Mouse (Mus musculus): ENCODE results near the gene Krtap1-5. TPM values are rescaled to one million over a fixed set of nuclear protein-coding genes. Genes with fewer than 3 reads are reported as not detected.

Gene Krtap1-5
- polyA plus RNA-seq, 1 experiment from 2014 or later, result not detected

- Histone ChIP-seq H3K27ac (ENCODE audit: low read depth, low read length) (no peak overlapping the region), H3K27me3 (replicated peaks; ENCODE audit: control insufficient read depth, insufficient read depth, low read length) (no peaks in the 10 kb centered on the region), H3K4me1 (replicated peaks; ENCODE audit: control insufficient read depth, insufficient read depth, low read length) (no peaks in the 10 kb centered on the region), H3K4me2 (replicated peaks; ENCODE audit: low read depth) (no peak overlapping the region), H3K4me3 (ENCODE audit: low read depth, low read length) (no peak overlapping the region), H3K9ac (ENCODE audit: low read depth, low read length) (no peak overlapping the region), H3K36me3 (ENCODE audit: control insufficient read depth, insufficient read depth) (no peaks in the 10 kb centered on the region), H3K9me3 (ENCODE audit: control insufficient read depth) (no peaks in the 10 kb centered on the region)
- ATAC-seq, result no peak
- no peak for TF ChIP-seq CTCF (IDR thresholded peaks at IDR 0.05; ENCODE audit: low read depth)
- WGBS, result 68% methylated on average over 4 of the region's 4 CpGs
Measured at GRCm38 (mm10) chr11:99573164-99573563, 7.7 kb downstream of the Krtap1-5 start.

DNA sequence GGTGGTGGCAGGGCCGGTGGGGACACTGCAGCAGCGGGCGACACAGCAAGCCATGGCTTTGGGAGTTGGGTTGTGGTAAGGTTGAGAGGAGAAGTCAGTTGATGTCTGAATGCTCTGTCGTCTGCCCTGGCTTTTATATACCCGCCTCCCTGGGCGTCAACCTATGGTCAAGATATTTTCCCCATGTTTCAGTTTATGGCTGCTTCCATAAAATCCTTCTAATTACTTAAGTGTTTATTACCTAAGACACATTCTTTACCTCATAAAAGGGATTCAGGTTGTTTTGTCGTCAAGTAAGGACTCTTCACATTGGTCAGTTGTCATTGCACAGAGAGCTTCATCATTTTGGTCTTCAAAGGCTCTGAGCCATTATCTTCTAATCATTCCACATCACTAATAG, 14.3 kb downstream of the Krtap1-5 start, which contains the start of gene Krtap3-1:
TSS of gene Krtap3-1 (minus strand) at position 101 of the 400 bp plus-strand sequence.
- TF ChIP-seq CTCF (IDR thresholded peaks at IDR 0.05; ENCODE audit: low read depth), result no peak
- Histone ChIP-seq H3K4me2 (replicated peaks; ENCODE audit: low read depth) (no peak within 1 kb of the TSS), H3K27me3 (replicated peaks; ENCODE audit: control insufficient read depth, insufficient read depth, low read length) (no peaks in the 10 kb centered on the region), H3K4me3 (ENCODE audit: low read depth, low read length) (no peak within 1 kb of the TSS), H3K9me3 (ENCODE audit: control insufficient read depth) (no peaks in the 10 kb centered on the region), H3K4me1 (replicated peaks; ENCODE audit: control insufficient read depth, insufficient read depth, low read length) (no peaks in the 10 kb centered on the region), H3K9ac (ENCODE audit: low read depth, low read length) (no peak within 1 kb of the TSS), H3K36me3 (ENCODE audit: control insufficient read depth, insufficient read depth) (no peaks in the 10 kb centered on the region), H3K27ac (ENCODE audit: low read depth, low read length) (no peak within 1 kb of the TSS)
- 54% methylated on average over 7 of the region's 7 CpGs for WGBS
- ATAC-seq, result peak; percentile 54; the same call in 1 of the 2 replicates

DNA sequence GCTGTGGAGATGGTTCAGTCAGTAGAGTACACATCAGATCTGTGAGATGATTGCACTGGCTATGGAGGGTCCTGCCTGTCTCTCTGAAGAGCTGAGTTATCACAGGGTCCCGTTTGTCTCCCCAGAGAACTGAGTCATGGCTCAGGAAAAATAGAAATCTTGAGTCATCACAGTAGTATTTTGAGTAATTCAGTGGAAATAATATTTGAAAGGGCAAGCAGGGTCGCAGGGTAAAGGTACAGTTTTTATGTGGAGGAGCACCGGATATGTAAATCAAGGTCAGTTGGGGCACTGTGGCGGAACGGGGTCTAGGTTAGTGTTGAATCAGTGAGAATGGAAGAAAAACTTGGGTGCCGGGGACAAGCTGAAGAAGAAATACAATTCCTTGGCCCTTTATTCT, 18.2 kb downstream of the Krtap1-5 start:
- H3K4me1 ChIP-seq (replicated peaks; ENCODE audit: control insufficient read depth, insufficient read depth, low read length), result no peaks in the 10 kb centered on the region
- H3K4me3 ChIP-seq (ENCODE audit: low read depth, low read length), result no peak overlapping the region
- ATAC-seq, result no peak
- no peak overlapping the region for H3K4me2 ChIP-seq (replicated peaks; ENCODE audit: low read depth)
- TF ChIP-seq CTCF (IDR thresholded peaks at IDR 0.05; ENCODE audit: low read depth), result no peak
- H3K36me3 ChIP-seq (ENCODE audit: control insufficient read depth, insufficient read depth), result no peaks in the 10 kb centered on the region
- WGBS, result 80% methylated on average over 6 of the region's 6 CpGs
- H3K9me3 ChIP-seq (ENCODE audit: control insufficient read depth), result no peaks in the 10 kb centered on the region
- H3K27me3 ChIP-seq (replicated peaks; ENCODE audit: control insufficient read depth, insufficient read depth, low read length), result no peaks in the 10 kb centered on the region
- H3K9ac ChIP-seq (ENCODE audit: low read depth, low read length), result no peak overlapping the region
- no peak overlapping the region for H3K27ac ChIP-seq (ENCODE audit: low read depth, low read length)

DNA sequence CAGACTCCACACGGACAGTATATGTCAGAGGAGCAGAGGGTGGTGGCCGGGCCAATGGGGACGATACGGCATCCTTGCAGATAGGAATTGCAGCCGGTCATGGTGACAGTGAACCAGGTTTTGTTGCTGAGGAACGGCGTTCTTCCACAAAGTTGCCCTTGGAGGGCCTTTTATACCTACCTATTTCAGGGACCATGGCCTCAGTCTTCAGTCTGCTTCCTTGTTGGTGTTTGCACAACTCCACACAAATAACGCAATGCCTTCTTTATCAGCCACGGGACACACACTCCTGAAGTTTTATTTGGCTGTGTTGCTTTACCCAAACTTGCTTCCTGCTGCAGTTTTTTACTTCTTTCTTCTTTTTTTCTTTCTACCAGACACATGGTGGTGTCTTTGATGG, 21.4 kb downstream of the Krtap1-5 start, which contains the start of gene Gm11939:
TSS of gene Gm11939 (minus strand) at position 101 of the 400 bp plus-strand sequence.
- WGBS, result 67% methylated on average over 9 of the region's 9 CpGs
- Histone ChIP-seq H3K4me1 (replicated peaks; ENCODE audit: control insufficient read depth, insufficient read depth, low read length) (no peaks in the 10 kb centered on the region), H3K4me2 (replicated peaks; ENCODE audit: low read depth) (no peak within 1 kb of the TSS), H3K9me3 (ENCODE audit: control insufficient read depth) (no peaks in the 10 kb centered on the region), H3K27me3 (replicated peaks; ENCODE audit: control insufficient read depth, insufficient read depth, low read length) (no peaks in the 10 kb centered on the region), H3K4me3 (ENCODE audit: low read depth, low read length) (no peak within 1 kb of the TSS), H3K36me3 (ENCODE audit: control insufficient read depth, insufficient read depth) (no peaks in the 10 kb centered on the region), H3K27ac (ENCODE audit: low read depth, low read length) (no peak within 1 kb of the TSS), H3K9ac (ENCODE audit: low read depth, low read length) (no peak within 1 kb of the TSS)
- TF ChIP-seq CTCF (IDR thresholded peaks at IDR 0.05; ENCODE audit: low read depth), result no peak
- ATAC-seq, result no peak

DNA sequence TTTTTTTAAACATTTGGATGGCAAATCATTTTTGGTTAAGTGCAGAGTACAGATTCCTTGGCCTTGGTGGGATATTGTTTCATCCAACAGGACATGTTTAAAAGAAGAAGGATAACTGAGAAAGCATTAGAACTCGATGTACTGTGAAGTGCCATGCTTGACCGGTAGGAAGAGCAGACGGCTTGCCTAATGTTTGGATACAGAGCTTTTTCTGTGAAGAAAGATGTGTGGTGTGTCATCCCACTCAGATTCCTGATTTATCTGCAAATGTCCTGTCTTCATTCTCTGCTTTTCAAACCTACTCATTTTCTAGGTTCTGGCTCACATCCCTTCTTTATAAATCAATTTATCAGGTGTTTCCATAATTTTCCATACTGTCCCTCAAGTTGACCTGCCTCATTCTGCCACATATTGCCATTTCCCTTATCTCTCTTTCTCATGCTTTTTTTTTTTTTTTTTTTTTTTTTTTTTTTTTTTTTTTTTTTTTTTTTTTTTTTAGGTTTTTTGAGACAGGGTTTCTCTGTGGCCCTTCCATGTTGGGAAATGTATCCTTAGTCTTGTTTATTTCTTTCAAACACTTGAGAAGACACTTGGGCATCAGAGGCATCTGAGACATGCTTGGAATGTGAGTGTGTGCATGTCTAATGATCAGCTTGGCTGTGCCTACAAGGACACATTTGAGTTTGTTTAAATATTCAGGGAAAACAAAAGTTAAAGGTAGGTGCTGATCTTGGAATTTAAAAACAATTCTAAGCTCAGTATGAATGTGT, 22.7 kb downstream of the Krtap1-5 start:
- no peak for ATAC-seq
- no peak overlapping the region for H3K4me3 ChIP-seq (ENCODE audit: low read depth, low read length)
- no peak overlapping the region for H3K9ac ChIP-seq (ENCODE audit: low read depth, low read length)
- no peaks in the 10 kb centered on the region for H3K36me3 ChIP-seq (ENCODE audit: control insufficient read depth, insufficient read depth)
- no peak overlapping the region for H3K27ac ChIP-seq (ENCODE audit: low read depth, low read length)
- no peak overlapping the region for H3K4me2 ChIP-seq (replicated peaks; ENCODE audit: low read depth)
- H3K4me1 ChIP-seq (replicated peaks; ENCODE audit: control insufficient read depth, insufficient read depth, low read length), result no peaks in the 10 kb centered on the region
- WGBS, result 70% methylated on average over 3 of the region's 3 CpGs
- no peaks in the 10 kb centered on the region for H3K9me3 ChIP-seq (ENCODE audit: control insufficient read depth)
- TF ChIP-seq CTCF (IDR thresholded peaks at IDR 0.05; ENCODE audit: low read depth), result no peak
- H3K27me3 ChIP-seq (replicated peaks; ENCODE audit: control insufficient read depth, insufficient read depth, low read length), result no peaks in the 10 kb centered on the region

GRCm38 (mm10) chr11:99556753-99557152, 24.1 kb downstream of the Krtap1-5 start, which contains the start of gene Krtap3-2:
TSS of gene Krtap3-2 (minus strand) at chr11:99556853.
- no peak within 1 kb of the TSS for H3K27ac ChIP-seq (ENCODE audit: low read depth, low read length)
- WGBS, result 88% methylated on average over 1 of the region's 2 CpGs

More at GRCm38 (mm10) chr11:99556753-99557152, 24.1 kb downstream of the Krtap1-5 start, which contains the start of gene Krtap3-2:
- no peak within 1 kb of the TSS for H3K4me2 ChIP-seq (replicated peaks; ENCODE audit: low read depth)
- H3K27me3 ChIP-seq (replicated peaks; ENCODE audit: control insufficient read depth, insufficient read depth, low read length), result no peaks in the 10 kb centered on the region
- H3K4me3 ChIP-seq (ENCODE audit: low read depth, low read length), result no peak within 1 kb of the TSS
- ATAC-seq, result no peak
- H3K4me1 ChIP-seq (replicated peaks; ENCODE audit: control insufficient read depth, insufficient read depth, low read length), result no peaks in the 10 kb centered on the region
- H3K36me3 ChIP-seq (ENCODE audit: control insufficient read depth, insufficient read depth), result no peaks in the 10 kb centered on the region
- H3K9me3 ChIP-seq (ENCODE audit: control insufficient read depth), result no peaks in the 10 kb centered on the region
- no peak within 1 kb of the TSS for H3K9ac ChIP-seq (ENCODE audit: low read depth, low read length)
- no peak for TF ChIP-seq CTCF (IDR thresholded peaks at IDR 0.05; ENCODE audit: low read depth)

Measured in intestine, postnatal 0 days (tissue).